Mouse (Mus musculus): Measurements from ENCODE around the gene Rassf8.

Gene Rassf8

GRCm38 (mm10) chr6:145779383-145779782, 32.8 kb downstream of the Rassf8 start:
- peak; percentile 11 for DNase-seq (ENCODE audit: low read depth)

- no peak for DNase-seq (ENCODE audit: low read depth)
Measured at GRCm38 (mm10) chr6:145780180-145780802, 33.7 kb downstream of the Rassf8 start.

- DNase-seq (ENCODE audit: low read depth), result no peak
Measured at GRCm38 (mm10) chr6:145781256-145781655, 34.7 kb downstream of the Rassf8 start.

GRCm38 (mm10) chr6:145781966-145782365, 35.4 kb downstream of the Rassf8 start:
- DNase-seq (ENCODE audit: low read depth), result no peak

GRCm38 (mm10) chr6:145787311-145787710, 40.8 kb downstream of the Rassf8 start:
- no peak for DNase-seq (ENCODE audit: low read depth)

- no peak for DNase-seq (ENCODE audit: low read depth)
Measured at GRCm38 (mm10) chr6:145789738-145790137, 43.2 kb downstream of the Rassf8 start.

GRCm38 (mm10) chr6:145792373-145792772, 45.8 kb downstream of the Rassf8 start:
- DNase-seq (ENCODE audit: low read depth), result no peak

- DNase-seq (ENCODE audit: low read depth), result peak; percentile 78
Measured at GRCm38 (mm10) chr6:145793109-145793593, 46.6 kb downstream of the Rassf8 start.

GRCm38 (mm10) chr6:145794671-145795070, 48.1 kb downstream of the Rassf8 start:
- DNase-seq (ENCODE audit: low read depth), result peak; percentile 47

- DNase-seq (ENCODE audit: low read depth), result no peak
Measured at GRCm38 (mm10) chr6:145796191-145797023, 49.9 kb downstream of the Rassf8 start.

- DNase-seq (ENCODE audit: low read depth), result no peak
Measured at GRCm38 (mm10) chr6:145797692-145798091, 51.1 kb downstream of the Rassf8 start.

- DNase-seq (ENCODE audit: low read depth), result peak; percentile 30
Measured at GRCm38 (mm10) chr6:145801796-145802488, 55.4 kb downstream of the Rassf8 start.

GRCm38 (mm10) chr6:145802881-145803280, 56.3 kb downstream of the Rassf8 start:
- DNase-seq (ENCODE audit: low read depth), result no peak

GRCm38 (mm10) chr6:145804276-145804675, 57.7 kb downstream of the Rassf8 start:
- no peak for DNase-seq (ENCODE audit: low read depth)

GRCm38 (mm10) chr6:145806784-145807183, 60.2 kb downstream of the Rassf8 start:
- DNase-seq (ENCODE audit: low read depth), result no peak

- no peak for DNase-seq (ENCODE audit: low read depth)
Measured at GRCm38 (mm10) chr6:145807929-145808328, 61.4 kb downstream of the Rassf8 start.

- DNase-seq (ENCODE audit: low read depth), result no peak
Measured at GRCm38 (mm10) chr6:145809566-145809965, 63.0 kb downstream of the Rassf8 start.

GRCm38 (mm10) chr6:145810015-145810414, 63.5 kb downstream of the Rassf8 start:
- DNase-seq (ENCODE audit: low read depth), result no peak

- no peak for DNase-seq (ENCODE audit: low read depth)
Measured at GRCm38 (mm10) chr6:145811174-145811573, 64.6 kb downstream of the Rassf8 start.

- no peak for DNase-seq (ENCODE audit: low read depth)
Measured at GRCm38 (mm10) chr6:145815200-145815599, 68.7 kb downstream of the Rassf8 start.

- DNase-seq (ENCODE audit: low read depth), result no peak
Measured at GRCm38 (mm10) chr6:145819151-145819550, 72.6 kb downstream of the Rassf8 start.

GRCm38 (mm10) chr6:145822218-145822617, 75.7 kb downstream of the Rassf8 start:
- DNase-seq (ENCODE audit: low read depth), result peak; percentile 71

- peak; percentile 44 for DNase-seq (ENCODE audit: low read depth)
Measured at GRCm38 (mm10) chr6:145823103-145823502, 76.6 kb downstream of the Rassf8 start.
